Mouse (Mus musculus) CH12.LX (cell line): ENCODE data around the gene Ugt1a8. TPM values are rescaled to one million over a fixed set of nuclear protein-coding genes. Genes with fewer than 3 reads are reported as not detected.

Experiments
- DNase-seq: peaks from one replicate; pipeline ENCODE4 v3.0.0-alpha.2; 2013; ENCODE audit errors: extremely low read depth
- H3K27ac ChIP-seq: 2 replicates; pipeline ENCODE4 v1.5.1; 2012; ENCODE audit warnings: low read depth, mild to moderate bottlenecking, control low read depth, moderate library complexity; ENCODE audit not compliant: insufficient read depth
- H3K27me3 ChIP-seq: replicated peaks from 2 replicates; pipeline ENCODE3; 2012; ENCODE audit warnings: inconsistent platforms
- H3K36me3 ChIP-seq, 2 experiments: replicated peaks in 1 of 2; 2 replicates each; pipeline versions ENCODE3 to v1.6.1; 2012; ENCODE audit warnings: inconsistent platforms in 1 of 2, low read length in 1 of 2, mild to moderate bottlenecking in 1 of 2, mixed read lengths in 1 of 2, moderate library complexity in 1 of 2; ENCODE audit not compliant: control insufficient read depth in 1 of 2, insufficient read depth in 1 of 2
- H3K4me1 ChIP-seq, 2 experiments: 2 replicates each; pipeline ENCODE4 v1.6.1; 2012; ENCODE audit warnings: inconsistent platforms in 1 of 2, moderate library complexity in 1 of 2; ENCODE audit not compliant: insufficient read depth in 2 of 2, control insufficient read depth in 1 of 2
- H3K4me2 ChIP-seq: 2 replicates; pipeline ENCODE4 v1.6.1; 2012; ENCODE audit warnings: low read depth, mild to moderate bottlenecking, control low read depth; ENCODE audit not compliant: poor library complexity, insufficient read depth, severe bottlenecking
- H3K4me3 ChIP-seq, 3 experiments: fragments of 150-350 bp in 1 of 3; sonication (generic) in 1 of 3; replicated peaks in 1 of 3; 2 replicates each; pipeline versions ENCODE3 to v1.5.1; 2011 to 2012; ENCODE audit warnings: low read depth in 2 of 3, low read length in 2 of 3, mild to moderate bottlenecking in 2 of 3, moderate library complexity in 2 of 3, control low read depth in 1 of 3, improper control_type of control experiment in 1 of 3, inconsistent platforms in 1 of 3, mixed read lengths in 1 of 3; ENCODE audit not compliant: poor library complexity in 1 of 3
- H3K79me2 ChIP-seq: replicated peaks from 2 replicates; pipeline ENCODE4 v1.6.1; 2012; ENCODE audit warnings: mild to moderate bottlenecking, moderate library complexity; ENCODE audit not compliant: control insufficient read depth, poor library complexity, insufficient read depth, severe bottlenecking; ENCODE audit errors: extremely low read depth
- H3K9ac ChIP-seq: 2 replicates; pipeline ENCODE4 v1.6.1; 2012; ENCODE audit warnings: low read depth, mild to moderate bottlenecking, control low read depth, moderate library complexity; ENCODE audit not compliant: insufficient read depth
- H3K9me3 ChIP-seq: replicated peaks from 2 replicates; pipeline ENCODE3; 2012; ENCODE audit warnings: low read length, inconsistent platforms, mixed read lengths
- CHD1 ChIP-seq: IDR thresholded peaks from 2 replicates; pipeline ENCODE4 v1.6.1; 2012; ENCODE audit warnings: low read depth, low read length, improper control_type of control experiment, inconsistent platforms
- CHD2 ChIP-seq: IDR thresholded peaks from 2 replicates; pipeline ENCODE4 v1.6.1; 2011; ENCODE audit warnings: low read length, improper control_type of control experiment
- CTCF ChIP-seq, 2 experiments: IDR thresholded peaks in 1 of 2; conservative IDR thresholded peaks in 1 of 2; 2 replicates each; pipeline ENCODE4 v1.5.1; 2011 to 2012; ENCODE audit warnings: low read depth in 2 of 2, low read length in 2 of 2, improper control_type of control experiment in 1 of 2, inconsistent platforms in 1 of 2, mild to moderate bottlenecking in 1 of 2, moderate library complexity in 1 of 2
- E2F4 ChIP-seq: IDR thresholded peaks from 2 replicates; pipeline ENCODE4 v1.6.1; 2011; ENCODE audit warnings: low read depth, low read length, improper control_type of control experiment; ENCODE audit not compliant: insufficient replicate concordance
- ETS1 ChIP-seq: conservative IDR thresholded peaks from 2 replicates; pipeline ENCODE4 v1.6.1; 2012; ENCODE audit warnings: low read depth, mild to moderate bottlenecking, inconsistent platforms, low read length, improper control_type of control experiment, moderate library complexity
- GABPA ChIP-seq: IDR thresholded peaks from 2 replicates; pipeline ENCODE4 v1.6.1; 2012; ENCODE audit warnings: low read depth, low read length, improper control_type of control experiment, inconsistent platforms; ENCODE audit not compliant: insufficient replicate concordance
- HCFC1 ChIP-seq: IDR thresholded peaks from 2 replicates; pipeline ENCODE4 v1.6.1; 2012; ENCODE audit warnings: low read depth, mild to moderate bottlenecking, inconsistent platforms, low read length, improper control_type of control experiment
- IRF4 ChIP-seq: IDR thresholded peaks from 2 replicates; pipeline ENCODE4 v1.6.1; 2014; ENCODE audit warnings: low read depth, mild to moderate bottlenecking, inconsistent platforms, low read length, improper control_type of control experiment
- JUND ChIP-seq: conservative IDR thresholded peaks from 2 replicates; pipeline ENCODE4 v1.6.1; 2011; ENCODE audit warnings: low read depth, low read length, improper control_type of control experiment
- KAT2A ChIP-seq: IDR thresholded peaks from 2 replicates; pipeline ENCODE4 v1.6.1; 2012; ENCODE audit warnings: low read length, improper control_type of control experiment, inconsistent platforms; ENCODE audit not compliant: insufficient replicate concordance
- MAFK ChIP-seq: IDR thresholded peaks from 2 replicates; pipeline ENCODE4 v1.6.1; 2011; ENCODE audit warnings: low read length, improper control_type of control experiment; ENCODE audit not compliant: insufficient replicate concordance
- MAX ChIP-seq: IDR thresholded peaks from 2 replicates; pipeline ENCODE4 v1.6.1; 2011; ENCODE audit warnings: low read length, improper control_type of control experiment
- MXI1 ChIP-seq: IDR thresholded peaks from 2 replicates; pipeline ENCODE4 v1.6.1; 2011; ENCODE audit warnings: mild to moderate bottlenecking, low read depth, low read length, improper control_type of control experiment
- MYC ChIP-seq: IDR thresholded peaks from 2 replicates; pipeline ENCODE4 v1.6.1; 2011; ENCODE audit warnings: low read depth, mild to moderate bottlenecking, improper control_type of control experiment, low read length
- POLR2AphosphoS2 ChIP-seq: IDR thresholded peaks from 2 replicates; pipeline ENCODE4 v1.6.1; 2011; ENCODE audit warnings: low read depth, low read length, improper control_type of control experiment
- SIN3A ChIP-seq: IDR thresholded peaks from 2 replicates; pipeline ENCODE4 v1.6.1; 2012; ENCODE audit warnings: low read length, improper control_type of control experiment, inconsistent platforms
- TBP ChIP-seq: conservative IDR thresholded peaks from 2 replicates; pipeline ENCODE4 v1.6.1; 2011; ENCODE audit warnings: low read depth, low read length, improper control_type of control experiment
- ZC3H11A ChIP-seq: IDR thresholded peaks from 2 replicates; pipeline ENCODE4 v1.6.1; 2012; ENCODE audit warnings: low read depth, mild to moderate bottlenecking, inconsistent platforms, low read length, improper control_type of control experiment
- ZKSCAN1 ChIP-seq: IDR thresholded peaks from 2 replicates; pipeline ENCODE4 v1.6.1; 2012; ENCODE audit warnings: low read depth, inconsistent platforms, low read length, improper control_type of control experiment, borderline replicate concordance
- ZMIZ1 ChIP-seq: IDR thresholded peaks from 2 replicates; pipeline ENCODE4 v1.6.1; 2012; ENCODE audit warnings: low read depth, mild to moderate bottlenecking, inconsistent platforms, low read length, improper control_type of control experiment
- ZNF384 ChIP-seq: IDR thresholded peaks from 2 replicates; pipeline ENCODE4 v1.6.1; 2012; ENCODE audit warnings: low read depth, low read length, improper control_type of control experiment, inconsistent platforms
- dilution Hi-C: fragments of 300-500 bp; cut with MboI; formaldehyde crosslinking; loops from 2 replicates; pipeline ENCODE4 v1.14.3; 2020; ENCODE audit warnings: low sequenced_read_pairs; ENCODE audit not compliant: extremely low pct_unique_long_range_greater_than_20kb, extremely low pct_ligation_motif_present
- in situ Hi-C: fragments of 300-500 bp; cut with MboI; formaldehyde crosslinking; loops from 3 replicates; pipeline ENCODE4 v1.14.3; 2019; ENCODE audit warnings: low sequenced_read_pairs, low pct_ligation_motif_present, low pct_unique_long_range_greater_than_20kb, mixed read lengths
- polyA plus RNA-seq: library from polyadenylated mRNA; unstranded; fragments of >175 nt; gene quantifications from 2 replicates; pipeline ENCODE4 v1.2.1, GENCODE M21; 2012; ENCODE audit warnings: low read depth; ENCODE audit not compliant: insufficient read length
- total RNA-seq, 2 experiments: library from RNA; depleted of rRNA; stranded (reverse); fragments of 300-350 nt in 1 of 2; fragments of >200 nt in 1 of 2; gene quantifications; 2 replicates each; pipeline ENCODE4 v1.2.3; 2012 to 2014

The Ugt1a8 gene
- total and polyA plus RNA-seq, 3 experiments = not detected

GRCm38 (mm10) chr1:88211812-88212211, 124.2 kb downstream of the Ugt1a8 start, which contains the start of gene Ugt1a1:
TSS of gene Ugt1a1 (plus strand) at chr1:88211959.
- dilution Hi-C loops (no loop called here), in situ Hi-C loops (no loop called here)
- Histone ChIP-seq H3K9ac (no peak within 1 kb of the TSS), H3K27ac (no peak within 1 kb of the TSS), H3K27me3 (no peaks in the 10 kb centered on the region), H3K79me2 (no peaks in the 10 kb centered on the region), H3K4me2 (no peak within 1 kb of the TSS), H3K36me3 (no peaks in the 10 kb centered on the region), H3K4me1 (no peaks in the 10 kb centered on the region), H3K9me3 (peaks cover 50% of the 10 kb centered on the region), H3K4me3 (no peak within 1 kb of the TSS)
- no peak for DNase-seq
- TF ChIP-seq JUND (no peak), GABPA (no peak), MAFK (no peak), SIN3A (no peak), CHD2 (no peak), HCFC1 (no peak), MXI1 (no peak), IRF4 (no peak), CTCF (conservative IDR thresholded peaks at IDR 0.05 in 1 of 2, IDR thresholded peaks at IDR 0.05 in 1 of 2; ENCODE audit: low read depth in 2 of 2, low read length in 2 of 2) (no peak)

GRCm38 (mm10) chr1:88212341-88213045, 124.9 kb downstream of the Ugt1a8 start:
- Histone ChIP-seq H3K4me1 (no peaks in the 10 kb centered on the region), H3K36me3 (no peaks in the 10 kb centered on the region), H3K27me3 (no peaks in the 10 kb centered on the region), H3K4me3 (no peak overlapping the region), H3K4me2 (no peak overlapping the region), H3K9ac (no peak overlapping the region), H3K27ac (no peak overlapping the region)
- dilution Hi-C loops = no loop called here
- DNase-seq = no peak
- in situ Hi-C loops = no loop called here
- no peak for TF ChIP-seq SIN3A
- TF ChIP-seq MYC = no peak
- no peak for TF ChIP-seq MXI1
- TF ChIP-seq, all 38 proteins: peak for 0
- Histone ChIP-seq H3K79me2 (no peaks in the 10 kb centered on the region), H3K9me3 (peaks cover 57% of the 10 kb centered on the region)

- TF ChIP-seq MAX (no peak), IRF4 (no peak), ZNF384 (no peak), TBP (no peak), E2F4 (no peak), ETS1 (no peak), CHD1 (no peak), ZC3H11A (no peak), POLR2AphosphoS2 (no peak), ZMIZ1 (no peak), KAT2A (no peak), ZKSCAN1 (no peak), GABPA (no peak)
- no peak overlapping the region for H3K4me2 ChIP-seq
- no peak for DNase-seq
- H3K4me3 ChIP-seq = no peak overlapping the region
- in situ Hi-C loops = no loop called here
- no peaks in the 10 kb centered on the region for H3K27me3 ChIP-seq
- dilution Hi-C loops = no loop called here
- H3K9me3 ChIP-seq = peaks cover 61% of the 10 kb centered on the region
- no peak overlapping the region for H3K9ac ChIP-seq
- H3K27ac ChIP-seq = no peak overlapping the region
- no peaks in the 10 kb centered on the region for H3K36me3 ChIP-seq
- no peaks in the 10 kb centered on the region for H3K79me2 ChIP-seq
- no peaks in the 10 kb centered on the region for H3K4me1 ChIP-seq
Observed at GRCm38 (mm10) chr1:88213061-88213460, 125.4 kb downstream of the Ugt1a8 start.
